Mouse (Mus musculus): Measurements from ENCODE around the gene Ptpru.

DNA sequence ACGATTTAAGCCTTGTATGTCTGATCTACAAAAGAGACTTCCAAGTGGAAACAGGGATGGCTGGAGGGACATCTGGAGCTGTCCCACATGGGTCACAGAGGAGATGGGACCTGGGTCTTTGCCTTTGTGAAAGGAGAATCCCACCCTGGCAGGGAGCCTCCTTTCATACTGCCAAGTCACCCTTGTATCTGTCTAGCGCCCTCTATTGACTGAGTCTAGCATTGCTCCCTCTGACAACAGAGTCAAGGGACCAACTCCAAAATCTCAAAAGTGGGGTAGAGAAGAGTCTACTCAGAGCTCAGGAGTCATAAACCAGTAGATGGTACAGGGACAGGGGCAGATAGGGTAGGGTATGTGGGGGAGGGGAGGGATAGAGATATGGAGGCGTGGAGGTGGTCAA is 74.6 kb downstream of the Ptpru start:
- TF ChIP-seq POLR2AphosphoS2 (IDR thresholded peaks at IDR 0.05; ENCODE audit: insufficient read length, low read depth) (no peak), MYOD1 (IDR thresholded peaks at IDR 0.05; ENCODE audit: control insufficient read depth in 1 of 3, insufficient read length in 2 of 3, low read depth in 2 of 3) (no peak), POLR2A (IDR thresholded peaks at IDR 0.05; ENCODE audit: insufficient read length, low read depth) (no peak), MAX (IDR thresholded peaks at IDR 0.05; ENCODE audit: low read depth) (no peak), USF1 (IDR thresholded peaks at IDR 0.05; ENCODE audit: low read depth) (no peak), MYOG (IDR thresholded peaks at IDR 0.05; ENCODE audit: control insufficient read depth in 1 of 3, insufficient read depth in 1 of 3, insufficient read length in 2 of 3, low read depth in 2 of 3) (no peak), REST (IDR thresholded peaks at IDR 0.05; ENCODE audit: insufficient read depth, insufficient read length) (no peak), E2F4 (IDR thresholded peaks at IDR 0.05; ENCODE audit: insufficient read depth) (no peak), TCF12 (IDR thresholded peaks at IDR 0.05; ENCODE audit: insufficient read depth, poor library complexity, severe bottlenecking) (no peak), TCF3 (IDR thresholded peaks at IDR 0.05; ENCODE audit: insufficient read length, low read depth) (no peak), SRF (IDR thresholded peaks at IDR 0.05; ENCODE audit: control insufficient read depth, insufficient read length, low read depth) (no peak), CEBPB (IDR thresholded peaks at IDR 0.05; ENCODE audit: insufficient read depth, poor library complexity, severe bottlenecking) (no peak)

Data from myocyte (in vitro differentiated cells).